Mouse (Mus musculus) left cerebral cortex, adult 2 months (tissue): Measurements from ENCODE around the gene Mybpc3. TPM values are rescaled to one million over a fixed set of nuclear protein-coding genes. Genes with fewer than 3 reads are reported as not detected.

Source experiments
- DNase-seq, 2 experiments: peaks; one replicate each; pipeline ENCODE4 v3.0.0; 2021 to 2022; ENCODE audit warnings: low spot score in 2 of 2, mixed read lengths in 1 of 2; ENCODE audit errors: extremely low spot score in 1 of 2
- H3K27ac ChIP-seq: fragments of 200-600 bp; 2 replicates; pipeline ENCODE4 v1.8.1; 2022
- H3K4me3 ChIP-seq: fragments of 200-600 bp; 2 replicates; pipeline ENCODE4 v1.8.1; 2022
- CTCF ChIP-seq: fragments of 200-600 bp; IDR thresholded peaks from 2 replicates; pipeline ENCODE4 v1.8.1; 2022; ENCODE audit warnings: antibody characterized with exemption, mild to moderate bottlenecking, moderate library complexity
- intact Hi-C: fragments of 180-260 bp; cut with DNase I; formaldehyde crosslinking; loops from one replicate; pipeline ENCODE4 v1.15.1; 2025
- total RNA-seq, 2 experiments: library from RNA; stranded (reverse); gene quantifications; 2 replicates each; pipeline ENCODE4 v1.2.3; 2021

Gene Mybpc3
- total RNA-seq, 2 experiments from 2014 or later, result 0.33 to 0.43 TPM

- no peak for TF ChIP-seq CTCF
- DNase-seq, result no peak
- H3K27ac ChIP-seq, result no peak overlapping the region
- intact Hi-C loops, result no loop called here
- no peak overlapping the region for H3K4me3 ChIP-seq
These were observed 12.2 kb downstream of the Mybpc3 start for GRCm38 (mm10) chr2:91130126-91130525.

- no peak for TF ChIP-seq CTCF
- H3K4me3 ChIP-seq, result no peak overlapping the region
- no peak for DNase-seq
- no peak overlapping the region for H3K27ac ChIP-seq
- intact Hi-C loops, result no loop called here
These were observed 13.3 kb downstream of the Mybpc3 start for GRCm38 (mm10) chr2:91131251-91131650.

- no peak for DNase-seq
- intact Hi-C loops, result no loop called here
- TF ChIP-seq CTCF, result no peak; the same call in 1 of the 2 replicates
- H3K27ac ChIP-seq, result no peak overlapping the region
- H3K4me3 ChIP-seq, result no peak overlapping the region
These were observed 14.1 kb downstream of the Mybpc3 start for GRCm38 (mm10) chr2:91132035-91132434.

GRCm38 (mm10) chr2:91136513-91137412 lies 18.8 kb downstream of the Mybpc3 start:
- intact Hi-C loops, result no loop called here
- no peak for TF ChIP-seq CTCF
- Histone ChIP-seq H3K27ac (no peak overlapping the region), H3K4me3 (no peak overlapping the region)
- DNase-seq, result no peak

GRCm38 (mm10) chr2:91137481-91137880 lies 19.5 kb downstream of the Mybpc3 start:
- intact Hi-C loops, result no loop called here
- DNase-seq, result no peak
- no peak for TF ChIP-seq CTCF
- Histone ChIP-seq H3K27ac (no peak overlapping the region), H3K4me3 (no peak overlapping the region)

- TF ChIP-seq CTCF, result no peak
- DNase-seq, result no peak
- intact Hi-C loops, result no loop called here
- Histone ChIP-seq H3K27ac (no peak overlapping the region), H3K4me3 (no peak overlapping the region)
These were observed 21.4 kb downstream of the Mybpc3 start for GRCm38 (mm10) chr2:91139311-91139710.

GRCm38 (mm10) chr2:91139764-91140163 lies 21.8 kb downstream of the Mybpc3 start:
- no peak overlapping the region for H3K4me3 ChIP-seq
- intact Hi-C loops, result no loop called here
- DNase-seq, result no peak
- no peak for TF ChIP-seq CTCF
- no peak overlapping the region for H3K27ac ChIP-seq

GRCm38 (mm10) chr2:91142920-91143319 lies 25.0 kb downstream of the Mybpc3 start:
- TF ChIP-seq CTCF, result no peak
- intact Hi-C loops, result no loop called here
- no peak for DNase-seq
- no peak overlapping the region for H3K27ac ChIP-seq
- H3K4me3 ChIP-seq, result no peak overlapping the region

- DNase-seq, result no peak
- intact Hi-C loops, result no loop called here
- no peak overlapping the region for H3K4me3 ChIP-seq
- H3K27ac ChIP-seq, result no peak overlapping the region
- no peak; the same call in 1 of the 2 replicates for TF ChIP-seq CTCF
These were observed 25.5 kb downstream of the Mybpc3 start for GRCm38 (mm10) chr2:91143401-91143800.

- no peak overlapping the region for H3K27ac ChIP-seq
- TF ChIP-seq CTCF, result no peak
- DNase-seq, result no peak
- intact Hi-C loops, result no loop called here
- H3K4me3 ChIP-seq, result no peak overlapping the region
These were observed 30.2 kb downstream of the Mybpc3 start for GRCm38 (mm10) chr2:91148101-91148500.

GRCm38 (mm10) chr2:91151331-91151730 lies 33.4 kb downstream of the Mybpc3 start:
- TF ChIP-seq CTCF, result no peak
- H3K27ac ChIP-seq, result no peak overlapping the region
- no peak for DNase-seq
- H3K4me3 ChIP-seq, result no peak overlapping the region
- intact Hi-C loops, result no loop called here

GRCm38 (mm10) chr2:91152885-91153377 lies 35.0 kb downstream of the Mybpc3 start:
- H3K27ac ChIP-seq, result no peak overlapping the region
- H3K4me3 ChIP-seq, result no peak overlapping the region
- TF ChIP-seq CTCF, result no peak
- DNase-seq, result no peak
- intact Hi-C loops, result no loop called here

- DNase-seq, result no peak
- intact Hi-C loops, result no loop called here
- H3K27ac ChIP-seq, result no peak overlapping the region
- no peak overlapping the region for H3K4me3 ChIP-seq
- no peak for TF ChIP-seq CTCF
These were observed 36.1 kb downstream of the Mybpc3 start for GRCm38 (mm10) chr2:91154091-91154490.
